Mouse (Mus musculus) kidney, adult 2 months (tissue): ENCODE data around the gene Rcvrn. TPM values are rescaled to one million over a fixed set of nuclear protein-coding genes. Genes with fewer than 3 reads are reported as not detected.

ENCODE experiments used
- DNase-seq: peaks from one replicate; pipeline ENCODE4 v3.0.0; 2021
- H3K27ac ChIP-seq: fragments of 200-500 bp; 2 replicates; pipeline ENCODE4 v1.5.1; 2012; ENCODE audit warnings: low read depth, low read length, control low read depth, inconsistent platforms; ENCODE audit not compliant: insufficient read depth
- H3K27me3 ChIP-seq: fragments of 200-500 bp; replicated peaks from 2 replicates; pipeline ENCODE4 v1.6.1; 2012; ENCODE audit warnings: mild to moderate bottlenecking, moderate library complexity, low read length, inconsistent platforms; ENCODE audit not compliant: control insufficient read depth, insufficient read depth
- H3K36me3 ChIP-seq: fragments of 200-500 bp; 2 replicates; pipeline ENCODE4 v1.6.1; 2012; ENCODE audit warnings: mild to moderate bottlenecking, moderate library complexity, low read length, inconsistent platforms; ENCODE audit not compliant: control insufficient read depth, insufficient read depth
- H3K4me1 ChIP-seq: fragments of 200-500 bp; 2 replicates; pipeline ENCODE4 v1.6.1; 2011; ENCODE audit warnings: low read length; ENCODE audit not compliant: control insufficient read depth, insufficient read depth
- H3K4me3 ChIP-seq: fragments of 200-500 bp; 2 replicates; pipeline ENCODE4 v1.5.1; 2011; ENCODE audit warnings: mild to moderate bottlenecking, low read depth, low read length, control low read depth; ENCODE audit not compliant: insufficient read depth
- CTCF ChIP-seq: fragments of 200-500 bp; conservative IDR thresholded peaks from 2 replicates; pipeline ENCODE4 v1.5.1; 2011; ENCODE audit warnings: low read depth, mild to moderate bottlenecking, control low read depth, low read length, moderate library complexity, mixed read lengths; ENCODE audit not compliant: insufficient read depth, insufficient read length
- POLR2A ChIP-seq: fragments of 200-500 bp; IDR thresholded peaks from one replicate; pipeline ENCODE4 v1.6.1; 2011; ENCODE audit warnings: low read depth, low read length, control low read depth
- WGBS: fragments of 180-500 bp; shearing (Covaris S2); methylation state at CpG from one replicate; pipeline ENCODE4 v1.1.7; 2018; 5-methylcytosine and 5-hydroxymethylcytosine counted together
- polyA plus RNA-seq: library from polyadenylated mRNA; depleted of rRNA; stranded (reverse); fragments of >200 nt; gene quantifications from 2 replicates; pipeline ENCODE4 v1.2.3, GENCODE M21; 2012; rRNA removed

Rcvrn gene
- polyA plus RNA-seq, 1 experiment: 0.14 TPM

GRCm38 (mm10) chr11:67733726-67734125 lies 38.6 kb downstream of the Rcvrn start:
- no peak for TF ChIP-seq CTCF
- TF ChIP-seq POLR2A: no peak
- Histone ChIP-seq H3K4me3 (no peak overlapping the region), H3K27ac (no peak overlapping the region), H3K27me3 (no peaks in the 10 kb centered on the region), H3K36me3 (no peaks in the 10 kb centered on the region), H3K4me1 (no peaks in the 10 kb centered on the region)
- WGBS: 82% methylated on average over 1 of the region's 1 CpGs
- no peak for DNase-seq

GRCm38 (mm10) chr11:67734597-67734996 lies 39.5 kb downstream of the Rcvrn start:
- no peak for TF ChIP-seq POLR2A
- TF ChIP-seq CTCF: no peak
- Histone ChIP-seq H3K4me1 (no peaks in the 10 kb centered on the region), H3K4me3 (no peak overlapping the region), H3K27ac (no peak overlapping the region), H3K27me3 (no peaks in the 10 kb centered on the region), H3K36me3 (no peaks in the 10 kb centered on the region)
- WGBS: 60% methylated on average over 3 of the region's 3 CpGs
- no peak for DNase-seq

DNA sequence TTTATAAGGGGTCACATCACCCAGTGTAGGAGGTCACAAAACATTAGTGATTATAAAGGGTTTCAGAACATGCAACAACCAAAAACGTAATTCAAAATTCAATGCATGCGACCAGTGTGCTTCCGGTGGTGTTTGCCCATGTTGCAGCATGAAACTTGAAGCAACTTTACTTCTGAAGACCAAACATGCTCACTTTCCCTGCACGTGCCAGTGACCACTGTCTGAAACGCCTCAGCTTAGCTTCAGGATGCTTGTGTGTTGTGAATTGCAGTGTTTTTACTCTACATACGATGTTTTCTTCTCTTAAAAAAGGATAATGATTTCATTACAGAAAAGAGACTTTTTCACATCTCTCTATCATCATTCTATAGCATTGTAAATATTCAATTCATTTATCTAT lies 43.2 kb downstream of the Rcvrn start:
- Histone ChIP-seq H3K27ac (no peak overlapping the region), H3K36me3 (no peaks in the 10 kb centered on the region), H3K4me1 (no peaks in the 10 kb centered on the region), H3K4me3 (no peak overlapping the region), H3K27me3 (no peaks in the 10 kb centered on the region)
- no peak for TF ChIP-seq POLR2A
- TF ChIP-seq CTCF: no peak
- 72% methylated on average over 6 of the region's 6 CpGs for WGBS
- DNase-seq: no peak

DNA sequence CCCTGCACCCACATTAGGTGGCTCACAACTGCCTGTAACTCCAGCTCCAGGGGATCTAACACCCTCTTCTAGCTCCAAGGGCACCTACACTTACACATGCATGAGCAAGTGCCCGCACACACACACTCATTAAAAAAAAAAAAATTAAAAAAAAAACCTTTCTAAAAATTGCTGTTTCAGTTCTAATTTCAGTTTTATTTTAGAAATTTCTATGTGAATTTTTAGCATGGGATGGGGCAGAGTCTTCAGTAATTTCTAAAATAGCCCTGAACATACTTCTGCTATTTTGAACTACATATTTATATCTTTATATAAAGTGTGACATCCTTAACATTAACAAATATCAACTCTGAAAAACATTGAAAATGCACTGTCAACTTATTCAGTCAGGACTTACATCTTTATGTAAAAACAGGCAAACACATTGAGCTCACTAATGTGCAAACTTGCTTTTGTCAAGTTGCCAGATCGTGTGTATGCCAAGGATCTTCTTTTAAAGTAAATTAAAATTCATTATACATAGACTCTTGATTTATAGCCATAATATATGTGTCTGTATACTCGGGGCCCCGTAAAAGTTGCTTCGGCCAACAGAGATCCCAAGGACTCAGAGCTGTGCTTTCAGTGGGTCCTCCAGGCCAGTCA lies 43.8 kb downstream of the Rcvrn start:
- WGBS: 60% methylated on average over 5 of the region's 5 CpGs
- no peak for DNase-seq
- Histone ChIP-seq H3K4me3 (no peak overlapping the region), H3K27ac (no peak overlapping the region), H3K36me3 (no peaks in the 10 kb centered on the region), H3K4me1 (no peaks in the 10 kb centered on the region), H3K27me3 (no peaks in the 10 kb centered on the region)
- TF ChIP-seq POLR2A: no peak

DNA sequence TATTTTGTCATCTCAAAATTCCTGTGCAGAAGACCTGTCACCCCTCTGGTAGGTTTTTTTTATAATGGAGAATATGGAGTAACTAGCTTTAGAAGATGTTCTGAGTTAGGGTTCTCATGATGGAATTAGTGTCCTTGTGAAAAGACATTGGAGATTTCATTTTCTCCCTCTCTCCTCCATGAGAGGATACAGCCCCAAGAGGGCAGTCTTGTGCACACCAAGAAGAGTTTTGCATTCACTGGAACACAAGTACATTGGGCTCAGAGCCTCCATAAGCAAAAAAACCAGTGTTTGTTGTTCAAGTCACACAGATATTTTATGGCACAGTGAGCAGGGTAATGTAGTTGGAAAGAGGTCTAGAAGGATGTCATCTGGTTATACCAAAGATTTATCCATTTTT lies 46.4 kb downstream of the Rcvrn start:
- Histone ChIP-seq H3K4me3 (no peak overlapping the region), H3K27ac (no peak overlapping the region), H3K27me3 (no peaks in the 10 kb centered on the region), H3K4me1 (no peaks in the 10 kb centered on the region), H3K36me3 (no peaks in the 10 kb centered on the region)
- TF ChIP-seq CTCF (no peak), POLR2A (no peak)
- no peak for DNase-seq

Other genes starting within 250 kb of the Rcvrn start
- 3.6 and 3.8 TPM in 2 replicates for gene Gas7, start 239.9 kb upstream of the Rcvrn start, polyA plus RNA-seq
- gene Glp2r, start 75.8 kb downstream of the Rcvrn start, polyA plus RNA-seq: 0.01 TPM in 1 of 2 replicates, not detected in the other
- gene Gsg1l2, start 79.3 kb downstream of the Rcvrn start, polyA plus RNA-seq: not detected in 2 replicates
- gene Dhrs7c, start 102.9 kb downstream of the Rcvrn start, polyA plus RNA-seq: 1.6 TPM in 1 of 2 replicates, not detected in the other
- gene Usp43, start 226.8 kb downstream of the Rcvrn start, polyA plus RNA-seq: 3.0 and 3.5 TPM in 2 replicates